In genomic region chr11:53735682-53736245, GRCm38 (mm10) we compare ENCODE assay signal across 8 mouse cellular contexts. TPM values are rescaled to one million over a fixed set of nuclear protein-coding genes. Genes with fewer than 3 reads are reported as not detected.
A peak's percentile ranks its signal among the peaks of the same experiment; 100 is the strongest.
DNase-seq lines count a peak whose midpoint lies in the region; ATAC-seq and TF ChIP-seq lines count a peak whose summit lies in the region.

No protein-coding gene starts in this region.

- H3K4me2 ChIP-seq in limb, embryonic 15.5 days: peak overlapping the region; percentile 39
- peak overlapping the region; percentile 36 for H3K4me2 ChIP-seq in midbrain, postnatal 0 days (ENCODE audit: low read depth, low read length, poor library complexity, severe bottlenecking)

- H3K27ac ChIP-seq in limb, embryonic 15.5 days: no peak overlapping the region
- no peak overlapping the region for H3K27ac ChIP-seq in midbrain, postnatal 0 days (ENCODE audit: low read depth, low read length)

- WGBS in limb, embryonic 15.5 days: 22% methylated on average over 17 of the region's 17 CpGs
- WGBS in midbrain, postnatal 0 days: 21% methylated on average over 17 of the region's 17 CpGs

- H3K4me3 ChIP-seq in limb, embryonic 15.5 days: peak overlapping the region; percentile 21
- no peak overlapping the region for H3K4me3 ChIP-seq in midbrain, postnatal 0 days (ENCODE audit: low read depth, low read length)

- peak; percentile 95 for TF ChIP-seq CTCF in midbrain, postnatal 0 days (IDR thresholded peaks at IDR 0.05)

- no peaks in the 10 kb centered on the region for H3K36me3 ChIP-seq in limb, embryonic 15.5 days
- H3K36me3 ChIP-seq in midbrain, postnatal 0 days (ENCODE audit: insufficient read depth, low read length): no peaks in the 10 kb centered on the region

- peak; percentile 63 for DNase-seq in 3T3-L1 (ENCODE audit: low read depth, low spot score)
- DNase-seq in adrenal gland, adult 2 months: peak; percentile 72
- peak; percentile 75 for DNase-seq in embryo, embryonic 9.5 days (ENCODE audit: extremely low spot score)
- DNase-seq in heart, adult 9 months (ENCODE audit: low spot score in 2 of 2): peak; percentile 54 to 61
- DNase-seq in kidney, adult 8-10 months: peak; percentile 36 to 37
- peak; percentile 89 for DNase-seq in midbrain, postnatal 0 days (ENCODE audit: low spot score)
- DNase-seq in spleen, postnatal 36 days (ENCODE audit: low spot score in 2 of 2): peak; percentile 54 to 61

- no peaks in the 10 kb centered on the region for H3K27me3 ChIP-seq in limb, embryonic 15.5 days
- H3K27me3 ChIP-seq in midbrain, postnatal 0 days (ENCODE audit: insufficient read depth, low read length): no peaks in the 10 kb centered on the region

- no peaks in the 10 kb centered on the region for H3K9me3 ChIP-seq in limb, embryonic 15.5 days
- H3K9me3 ChIP-seq in midbrain, postnatal 0 days (ENCODE audit: low read length): no peaks in the 10 kb centered on the region

- peak; percentile 61; the same call in 1 of the 2 replicates for ATAC-seq in limb, embryonic 15.5 days (ENCODE audit: insufficient number of reproducible peaks, low FRiP score, low TSS enrichment, low read depth)
- ATAC-seq in midbrain, postnatal 0 days (ENCODE audit: low FRiP score): peak; percentile 77

- no peak overlapping the region for H3K9ac ChIP-seq in limb, embryonic 15.5 days
- no peak overlapping the region for H3K9ac ChIP-seq in midbrain, postnatal 0 days (replicated peaks; ENCODE audit: low read length, poor library complexity, severe bottlenecking)

- H3K4me1 ChIP-seq in limb, embryonic 15.5 days: peaks cover 4% of the 10 kb centered on the region; the same call in 1 of the 2 replicates
- no peaks in the 10 kb centered on the region for H3K4me1 ChIP-seq in midbrain, postnatal 0 days (ENCODE audit: insufficient read depth, low read length)

RNA-seq across cellular contexts. Expression of gene Il5, which starts 15.2 kb away (rescaled TPM):
- not detected for total RNA-seq in adrenal gland, adult 2 months (2021)
- 0.06 and 0.12 TPM in 2 replicates for polyA plus RNA-seq in adrenal gland, adult 2 months (2012; rRNA removed)
- not detected in 2 replicates for polyA plus RNA-seq in limb, embryonic 15.5 days (2015; fragmentation: Nextera tagmentation; extraction: Ambion mirVana)
- total RNA-seq in midbrain, postnatal 0 days (2014; rRNA removed): not detected in 2 replicates
- 0.15 and 0.30 TPM in 2 replicates for polyA plus RNA-seq in midbrain, postnatal 0 days (2015; fragmentation: Nextera tagmentation; extraction: Ambion mirVana)

RNA-seq across cellular contexts. Expression of gene Rad50, which starts 28.6 kb away (rescaled TPM):
- 10 to 100 TPM; 11.6 to 13.8 TPM for total RNA-seq in adrenal gland, adult 2 months (2021)
- polyA plus RNA-seq in adrenal gland, adult 2 months (2012; rRNA removed): 2.6 and 3.6 TPM in 2 replicates
- polyA plus RNA-seq in limb, embryonic 15.5 days (2015; fragmentation: Nextera tagmentation; extraction: Ambion mirVana): 26.0 and 28.0 TPM in 2 replicates
- 5.2 and 5.8 TPM in 2 replicates for total RNA-seq in midbrain, postnatal 0 days (2014; rRNA removed)
- 8.9 and 10.0 TPM in 2 replicates for polyA plus RNA-seq in midbrain, postnatal 0 days (2015; fragmentation: Nextera tagmentation; extraction: Ambion mirVana)

RNA-seq across cellular contexts. Expression of gene Irf1, which starts 34.0 kb away (rescaled TPM):
- 10 to 100 TPM; 22.7 to 35.5 TPM for total RNA-seq in adrenal gland, adult 2 months (2021)
- polyA plus RNA-seq in adrenal gland, adult 2 months (2012; rRNA removed): 43.7 and 59.0 TPM in 2 replicates
- polyA plus RNA-seq in limb, embryonic 15.5 days (2015; fragmentation: Nextera tagmentation; extraction: Ambion mirVana): 14.6 and 16.4 TPM in 2 replicates
- total RNA-seq in midbrain, postnatal 0 days (2014; rRNA removed): 0.93 and 3.2 TPM in 2 replicates
- 3.2 and 4.0 TPM in 2 replicates for polyA plus RNA-seq in midbrain, postnatal 0 days (2015; fragmentation: Nextera tagmentation; extraction: Ambion mirVana)

RNA-seq across cellular contexts. Expression of gene Gm17334, which starts 37.2 kb away (rescaled TPM):
- total RNA-seq in adrenal gland, adult 2 months (2021): under 1 TPM; 0.43 to 0.45 TPM
- polyA plus RNA-seq in adrenal gland, adult 2 months (2012; rRNA removed): 1.4 and 1.5 TPM in 2 replicates
- polyA plus RNA-seq in limb, embryonic 15.5 days (2015; fragmentation: Nextera tagmentation; extraction: Ambion mirVana): 0.22 TPM in 1 of 2 replicates, not detected in the other
- 0.57 TPM in 1 of 2 replicates, not detected in the other for total RNA-seq in midbrain, postnatal 0 days (2014; rRNA removed)
- polyA plus RNA-seq in midbrain, postnatal 0 days (2015; fragmentation: Nextera tagmentation; extraction: Ambion mirVana): not detected in 2 replicates

Comparison
In these comparisons a context has a peak if more than half of its experiments do, and no peak if none do; other contexts are left out.
1. DNase-seq: peak in every context shown above with its lines; median percentile 89 in midbrain, postnatal 0 days; 75 in embryo, embryonic 9.5 days; 72 in adrenal gland, adult 2 months; 63 in 3T3-L1; 58 in heart, adult 9 months; 58 in spleen, postnatal 36 days; 36 in kidney, adult 8-10 months.